Mouse (Mus musculus) testis, adult 2 months (tissue): ENCODE measurements at regions not wholly inside any gene's neighbourhood (a gene's known extent, or its start where the extent isn't known, plus 50 kb on each side); places are given as distances from the start of the nearest gene placed in this dataset.

ENCODE experiments used
- CTCF ChIP-seq: fragments of 200-500 bp; IDR thresholded peaks from 2 replicates; pipeline ENCODE4 v1.5.1; 2012; ENCODE audit warnings: low read depth, mild to moderate bottlenecking, inconsistent platforms, low read length, moderate library complexity; ENCODE audit not compliant: control insufficient read depth, insufficient read depth, insufficient replicate concordance
- POLR2A ChIP-seq: fragments of 200-500 bp; IDR thresholded peaks from 2 replicates; pipeline ENCODE4 v1.6.1; 2012; ENCODE audit warnings: low read depth, mild to moderate bottlenecking, inconsistent platforms, low read length, moderate library complexity; ENCODE audit not compliant: control insufficient read depth

- TF ChIP-seq POLR2A (no peak), CTCF (no peak)
Measured at GRCm38 (mm10) chr10:114913971-114914370, 111.9 kb upstream of the Trhde start.
